Mouse (Mus musculus): Measurements from ENCODE around the gene Serpinf1. TPM values are rescaled to one million over a fixed set of nuclear protein-coding genes. Genes with fewer than 3 reads are reported as not detected.
"Not testable (repeated sequence)": the region's sequence is repeated elsewhere in the genome, so short reads cannot be mapped to it uniquely, and the experiment has no call there.

Gene Serpinf1
- total RNA-seq, 2 experiments from 2014 or later: 121 to 219 TPM

DNA sequence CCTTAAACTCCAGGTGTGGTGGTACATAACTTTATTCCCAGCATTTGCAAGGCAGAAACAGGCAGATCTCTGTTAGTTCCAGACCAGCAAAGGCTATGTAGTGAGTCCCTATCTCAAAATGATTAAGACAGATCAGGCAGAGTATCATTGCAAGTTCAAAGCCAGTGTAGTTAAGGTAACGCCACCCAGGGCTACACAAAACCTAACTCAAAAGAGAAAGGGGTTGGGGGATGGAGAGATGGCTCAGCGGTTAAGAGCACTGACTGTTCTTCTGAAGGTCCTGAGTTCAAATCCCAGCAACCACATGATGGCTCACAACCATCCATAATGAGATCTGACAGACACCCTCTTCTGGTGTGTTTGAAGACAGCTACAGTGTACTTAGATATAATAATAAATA lies 33.5 kb upstream of the Serpinf1 start:
- DNase-seq: not testable (repeated sequence)

- DNase-seq: peak; percentile 29
Observed at GRCm38 (mm10) chr11:75455041-75455736, 32.7 kb upstream of the Serpinf1 start.

DNA sequence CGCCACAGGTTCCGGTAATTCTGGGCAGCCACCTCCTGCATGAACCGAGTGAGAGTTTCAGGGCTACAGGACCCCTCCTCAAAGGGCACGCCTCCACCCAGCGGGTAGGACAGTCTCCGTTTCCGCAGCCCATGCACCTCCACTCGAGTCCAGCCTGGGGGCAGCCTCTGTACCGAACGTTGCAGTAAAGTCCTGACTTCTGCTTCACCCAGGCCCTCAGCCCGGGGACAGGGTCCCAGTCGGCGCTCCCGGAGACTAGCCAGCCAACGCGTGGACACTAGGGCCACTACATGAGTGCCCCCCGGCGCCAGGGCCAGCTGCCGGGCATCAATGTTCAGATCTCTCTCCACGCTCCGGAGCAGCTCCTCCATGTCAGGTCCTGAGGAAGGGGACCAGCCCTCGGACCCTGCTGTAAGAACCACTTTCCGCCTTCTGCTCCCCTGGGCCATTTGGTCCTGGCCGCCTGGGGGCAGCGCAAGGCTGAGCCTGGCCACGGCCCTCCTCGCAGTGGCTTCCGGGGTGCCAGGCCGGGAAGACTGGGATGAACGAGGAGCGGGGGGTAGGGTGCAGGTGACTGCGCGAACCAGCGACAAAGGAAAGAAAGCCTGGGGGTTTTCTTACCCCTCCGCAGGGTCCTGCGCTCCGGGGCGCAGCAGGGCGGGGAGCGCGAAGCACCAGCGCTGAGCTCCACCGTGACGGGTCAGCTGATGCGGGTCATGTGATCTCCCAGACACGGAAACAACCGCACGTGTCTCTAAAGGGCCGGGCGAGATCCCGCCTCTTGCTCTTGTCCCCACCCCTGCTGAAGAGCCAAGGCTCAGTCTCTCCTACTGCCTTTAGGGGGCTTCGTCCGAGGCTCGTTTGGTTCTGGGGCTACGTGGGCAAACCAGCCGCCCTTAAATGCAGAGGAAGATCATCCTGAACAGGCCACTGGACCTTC lies 31.8 kb upstream of the Serpinf1 start, which contains the start of gene Wdr81:
Gene Wdr81 (minus strand): TSS at position 727 of the 940 bp plus-strand sequence.
- peak; percentile 92 for DNase-seq

- no peak for DNase-seq
Observed at GRCm38 (mm10) chr11:75452812-75453557, 30.5 kb upstream of the Serpinf1 start.

DNA sequence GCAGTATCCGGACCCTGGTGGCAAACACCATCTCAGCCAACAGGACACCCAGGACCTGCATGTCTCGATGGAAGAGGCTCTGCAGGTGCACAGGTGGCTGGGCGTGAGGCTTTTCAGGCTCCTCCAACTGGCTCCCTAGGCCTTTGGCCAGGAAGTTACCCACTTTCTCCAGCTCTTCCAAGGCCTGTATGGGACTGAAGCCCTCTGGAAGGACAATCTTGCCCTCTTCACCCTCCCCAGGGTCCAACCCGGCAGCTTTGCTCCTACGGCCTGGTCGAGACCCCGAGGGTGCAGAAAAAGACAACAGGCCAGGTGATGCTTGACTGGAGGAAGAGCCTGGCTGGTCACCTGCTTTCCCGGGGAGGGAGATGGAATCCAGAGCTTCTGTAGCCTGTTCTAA lies 29.6 kb upstream of the Serpinf1 start:
- no peak for DNase-seq

DNA sequence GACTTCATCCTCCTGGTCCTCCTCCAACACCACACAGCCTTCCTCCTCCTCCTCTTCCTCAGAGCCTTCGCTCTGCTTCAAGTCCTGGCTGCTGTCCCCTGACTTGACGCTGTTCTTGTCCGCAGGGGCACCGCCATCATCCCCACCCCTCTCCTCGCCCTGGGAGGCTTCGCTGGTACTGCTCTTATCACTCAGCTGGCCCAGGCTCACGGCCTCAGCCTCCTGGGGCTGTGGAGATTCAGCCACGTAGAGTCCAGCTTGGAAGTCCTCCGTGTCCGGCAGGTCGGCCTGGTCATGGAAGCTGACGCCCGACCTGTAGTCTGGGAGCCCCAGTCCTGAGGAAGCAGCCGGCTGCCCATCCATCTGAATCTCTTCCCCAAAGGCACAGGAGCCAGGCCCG lies 28.4 kb upstream of the Serpinf1 start:
- no peak for DNase-seq

GRCm38 (mm10) chr11:75450304-75450908 lies 27.9 kb upstream of the Serpinf1 start:
- no peak for DNase-seq

GRCm38 (mm10) chr11:75449695-75450094 lies 27.2 kb upstream of the Serpinf1 start:
- DNase-seq: no peak

- no peak for DNase-seq
Observed at GRCm38 (mm10) chr11:75448575-75448974, 26.1 kb upstream of the Serpinf1 start.

DNA sequence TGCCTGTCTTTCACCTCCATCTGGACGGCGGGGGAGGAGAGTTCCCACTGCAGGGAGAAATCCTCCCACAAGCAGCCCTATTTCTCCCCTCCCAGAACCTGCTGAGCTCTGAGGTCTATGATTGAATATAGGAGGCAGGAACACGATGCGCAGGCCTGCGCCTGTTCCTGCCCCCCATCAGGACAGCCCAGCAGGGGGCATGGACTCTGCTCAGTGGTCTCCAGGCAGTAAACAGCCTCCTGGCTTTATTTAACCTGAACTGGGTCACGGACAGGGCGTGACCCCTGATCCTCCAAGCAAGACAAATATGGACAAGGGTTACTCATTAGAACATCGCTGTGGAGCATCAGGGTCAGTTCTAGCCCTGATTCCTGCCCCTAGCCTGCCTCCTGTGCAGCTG lies 21.2 kb upstream of the Serpinf1 start:
- no peak for DNase-seq

GRCm38 (mm10) chr11:75441601-75442000 lies 19.1 kb upstream of the Serpinf1 start:
- no peak for DNase-seq

DNA sequence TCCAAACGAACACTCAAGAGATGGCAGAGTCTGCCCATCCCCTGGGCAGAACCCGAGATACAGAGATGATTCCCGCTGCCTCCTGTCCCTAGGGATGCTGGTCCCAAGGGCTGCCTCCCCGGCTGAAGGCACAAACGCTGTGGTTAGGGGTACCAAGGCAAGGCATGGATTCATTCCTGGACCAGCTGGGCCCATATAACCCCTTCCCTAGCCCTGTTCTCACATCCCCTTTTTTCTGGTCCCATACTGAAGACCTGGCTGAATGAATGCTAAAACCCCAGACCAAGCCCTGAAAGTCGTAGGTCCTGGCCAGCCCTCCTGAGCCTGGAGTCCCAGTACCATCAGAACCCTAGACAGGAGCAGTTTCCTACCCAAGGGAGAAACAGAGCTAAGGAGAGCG lies 18.5 kb upstream of the Serpinf1 start:
- DNase-seq: no peak

DNA sequence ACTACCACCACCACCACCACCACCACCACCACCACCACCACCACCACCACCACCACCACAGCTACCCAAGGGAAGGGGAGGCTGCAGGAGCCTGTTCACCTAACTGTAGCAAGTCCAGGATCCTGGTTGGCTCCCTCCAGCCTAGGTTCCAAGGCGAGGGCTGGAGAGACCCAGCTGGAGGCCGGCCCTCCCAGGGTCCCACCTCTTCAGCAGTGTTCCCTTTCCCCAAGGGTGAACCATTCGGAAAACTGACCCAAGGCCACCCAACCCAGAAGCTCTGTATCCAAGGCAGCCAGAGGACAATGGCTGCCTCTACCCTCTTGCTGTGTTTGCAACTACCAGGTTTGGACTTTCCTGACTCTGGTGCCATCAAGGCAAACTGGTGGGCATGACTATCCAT lies 17.4 kb upstream of the Serpinf1 start:
- DNase-seq: no peak

GRCm38 (mm10) chr11:75439363-75439762 lies 16.9 kb upstream of the Serpinf1 start, which contains the start of gene Serpinf2:
Gene Serpinf2 (minus strand): TSS chr11:75439591.
- DNase-seq: no peak

GRCm38 (mm10) chr11:75438804-75439203 lies 16.3 kb upstream of the Serpinf1 start:
- no peak for DNase-seq

GRCm38 (mm10) chr11:75438194-75438593 lies 15.7 kb upstream of the Serpinf1 start:
- no peak for DNase-seq

DNA sequence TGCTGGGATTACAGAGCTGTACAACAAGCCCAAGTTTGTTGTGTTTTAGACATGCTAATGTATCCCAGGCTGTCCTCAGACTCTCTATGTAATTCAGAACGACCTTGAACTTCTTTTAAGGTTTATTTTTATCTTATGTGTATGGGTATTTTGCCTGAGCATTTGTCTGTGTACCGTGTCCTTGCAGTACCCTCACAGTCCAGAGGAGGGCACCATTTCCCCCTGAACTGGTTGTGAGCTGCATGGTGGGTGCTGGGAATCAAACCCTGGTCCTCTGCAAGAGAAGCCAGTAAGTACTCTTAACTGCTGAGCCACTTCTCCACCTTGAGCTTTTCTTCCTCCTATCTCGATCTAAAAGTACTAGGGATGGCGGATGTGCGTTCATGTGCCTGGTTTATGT lies 11.6 kb upstream of the Serpinf1 start:
- DNase-seq: no peak

DNA sequence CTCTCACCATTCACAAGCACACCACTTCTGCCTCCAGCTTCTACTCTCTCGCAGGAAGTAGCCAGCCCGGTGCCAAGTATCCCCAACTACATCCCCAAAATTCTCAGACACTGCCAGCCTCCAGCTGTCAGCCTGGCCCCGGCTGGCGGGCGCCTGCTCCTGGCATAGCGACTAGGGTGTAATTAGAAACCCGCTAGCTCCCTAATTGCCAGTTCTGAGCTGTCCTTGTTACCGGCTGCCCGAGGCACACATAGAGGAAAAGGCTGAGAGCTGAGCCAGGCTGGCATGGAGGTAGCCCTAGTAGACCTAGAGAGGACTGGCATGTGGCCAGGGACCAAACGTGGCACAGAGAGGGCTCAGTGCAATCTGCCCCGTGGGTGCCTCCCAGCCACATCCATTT lies 8.8 kb upstream of the Serpinf1 start:
- DNase-seq: peak; percentile 55

- DNase-seq: no peak
Observed at GRCm38 (mm10) chr11:75429019-75429705, 6.7 kb upstream of the Serpinf1 start.

GRCm38 (mm10) chr11:75424459-75424858 lies 2.0 kb upstream of the Serpinf1 start:
- DNase-seq: no peak

DNA sequence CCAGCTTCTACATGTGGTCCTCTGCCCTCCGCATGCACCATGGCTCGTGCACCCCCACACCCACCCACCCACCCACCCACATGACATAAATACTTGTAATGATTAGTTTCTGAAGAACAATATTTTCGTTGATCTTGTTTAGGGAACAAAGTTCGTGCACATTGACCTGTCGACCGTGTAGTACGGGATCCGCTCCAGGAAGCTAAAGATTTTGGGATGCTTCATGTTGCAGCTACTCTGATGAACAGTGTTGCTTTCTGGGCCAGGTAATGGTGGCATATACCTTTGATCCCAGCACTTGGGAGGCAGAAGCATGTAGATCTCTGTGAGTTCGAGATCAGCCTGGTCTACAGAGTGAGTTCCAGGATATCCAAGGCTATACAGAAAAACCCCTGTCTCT lies 1.5 kb upstream of the Serpinf1 start:
- DNase-seq: no peak
